Comparison of ENCODE assay signal across 10 mouse cellular contexts in the genomic region with DNA sequence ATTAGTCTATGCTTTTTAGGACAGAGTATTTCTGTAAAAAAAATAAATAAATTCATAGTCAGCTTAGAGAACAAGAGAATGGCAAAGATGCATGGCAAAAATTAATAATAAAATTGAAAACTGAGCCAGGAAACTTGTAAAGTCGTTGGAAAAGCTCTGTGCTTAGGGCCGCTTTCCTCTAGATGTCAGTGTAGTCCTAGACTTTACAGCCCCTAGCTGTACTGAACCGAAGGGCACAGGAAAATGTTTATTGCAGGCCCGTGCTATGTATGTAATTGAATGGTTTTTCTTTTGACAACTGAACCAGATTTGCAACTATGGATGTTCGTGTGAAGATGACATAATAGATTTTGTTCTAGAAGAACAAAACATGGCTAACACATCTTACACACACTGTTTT. TPM values are rescaled to one million over a fixed set of nuclear protein-coding genes. Genes with fewer than 3 reads are reported as not detected.
DNase-seq lines count a peak whose midpoint lies in the region; ATAC-seq and TF ChIP-seq lines count a peak whose summit lies in the region.
"Had no signal": no experiment of that assay in that cellular context is flagged by ENCODE, and none has a peak within 500 bp of the region (broad histone marks: within the 10 kb centered on the region; RNA-seq: fewer than 3 reads in every experiment).

No protein-coding gene starts in this region.

- peaks cover 6% of the 10 kb centered on the region; the same call in 1 of the 2 replicates for H3K4me1 ChIP-seq in forebrain, embryonic 12.5 days
- H3K4me1 ChIP-seq in limb, embryonic 14.5 days (ENCODE audit: control insufficient read depth, insufficient read depth, low read length) = no peaks in the 10 kb centered on the region

- TF ChIP-seq POLR2A in limb, embryonic 14.5 days (IDR thresholded peaks at IDR 0.05; ENCODE audit: borderline replicate concordance, extremely low read depth, insufficient read depth, insufficient read length) = no peak

- peak; percentile 15 to 38 for DNase-seq in left cerebral cortex, adult 18-20 months (ENCODE audit: low spot score in 2 of 2)
- DNase-seq in left cerebral cortex, adult 8-10 months (ENCODE audit: low spot score in 2 of 2) = no peak
- no peak for DNase-seq in Patski (ENCODE audit: low read depth, low spot score)
- peak; percentile 76 for DNase-seq in limb, embryonic 14.5 days (ENCODE audit: low spot score)
- no peak for DNase-seq in B cell, adult 2 months
- no peak for DNase-seq in layer of hippocampus, adult 9-10 months (ENCODE audit: low spot score)
- DNase-seq in gastrocnemius, postnatal 36 days = no peak

- peaks cover 8% of the 10 kb centered on the region for H3K27me3 ChIP-seq in Patski
- H3K27me3 ChIP-seq in forebrain, embryonic 12.5 days = no peaks in the 10 kb centered on the region
- H3K27me3 ChIP-seq in limb, embryonic 14.5 days (ENCODE audit: control insufficient read depth, insufficient read depth, low read length) = no peaks in the 10 kb centered on the region

- POLR2A ChIA-PET in Patski (lab: Charles Lee) = no interaction called here

- ATAC-seq in Patski = no peak
- peak; percentile 69; the same call in 1 of the 2 replicates for ATAC-seq in forebrain, embryonic 12.5 days (ENCODE audit: low FRiP score)
- ATAC-seq in limb, embryonic 14.5 days (ENCODE audit: low FRiP score, low read depth) = peak; percentile 78; the same call in 1 of the 2 replicates

- H3K36me3 ChIP-seq in forebrain, embryonic 12.5 days (replicated peaks) = no peaks in the 10 kb centered on the region
- no peaks in the 10 kb centered on the region for H3K36me3 ChIP-seq in limb, embryonic 14.5 days (ENCODE audit: control insufficient read depth, insufficient read depth, low read length)

- peak; percentile 73 for TF ChIP-seq CTCF in Patski (IDR thresholded peaks at IDR 0.05)

- no peak overlapping the region for H3K27ac ChIP-seq in forebrain, embryonic 12.5 days
- H3K27ac ChIP-seq in limb, embryonic 14.5 days (replicated peaks; ENCODE audit: low read depth, low read length) = no peak overlapping the region

- H3K9ac ChIP-seq in forebrain, embryonic 12.5 days = no peak overlapping the region
- H3K9ac ChIP-seq in limb, embryonic 14.5 days (ENCODE audit: low read depth, low read length, severe bottlenecking) = no peak overlapping the region

- H3K9me3 ChIP-seq in forebrain, embryonic 12.5 days = no peaks in the 10 kb centered on the region
- H3K9me3 ChIP-seq in limb, embryonic 14.5 days (ENCODE audit: control insufficient read depth, low read length) = no peaks in the 10 kb centered on the region

- CTCF ChIA-PET in Patski (lab: Charles Lee) = interaction anchor here (0.8 to 1.6 kb wide), 4 partner anchors 8 to 385 kb away, joined by 4 to 5 read pairs (median 4); no protein-coding TSS in a partner anchor

- no peak overlapping the region for H3K4me2 ChIP-seq in forebrain, embryonic 12.5 days
- no peak overlapping the region for H3K4me2 ChIP-seq in limb, embryonic 14.5 days (replicated peaks; ENCODE audit: low read depth, low read length, severe bottlenecking)

- in situ Hi-C loops in Patski (cut with MboI; ENCODE audit: low pct_unique_long_range_greater_than_20kb) = loop anchor here (5.0 to 25.0 kb wide), 2 partner anchors 381 to 621 kb away; no protein-coding TSS in a partner anchor

- WGBS in forebrain, embryonic 12.5 days = 29% methylated on average over 5 of the region's 5 CpGs
- 13% methylated on average over 5 of the region's 5 CpGs for WGBS in limb, embryonic 14.5 days

- intact Hi-C loops in gastrocnemius, postnatal 36 days (cut with DNase I) = no loop called here

- no peak overlapping the region for H3K4me3 ChIP-seq in forebrain, embryonic 12.5 days (replicated peaks)
- H3K4me3 ChIP-seq in limb, embryonic 14.5 days (replicated peaks; ENCODE audit: low read length) = no peak overlapping the region

RNA-seq across cellular contexts. Expression of a gene that starts 32.1 kb away (rescaled TPM):
- total RNA-seq in left cerebral cortex, adult 18-20 months (2021) = not detected
- under 1 TPM in 2 of 4 experiments, not detected in 2; 0.33 to 0.34 TPM for total RNA-seq in left cerebral cortex, adult 8-10 months (2022)
- polyA plus RNA-seq in Patski (2021) = 0.36 TPM
- polyA plus RNA-seq in forebrain, embryonic 12.5 days (2016; fragmentation: Nextera tagmentation; extraction: Ambion mirVana) = 0.14 and 0.93 TPM in 2 replicates
- polyA plus RNA-seq in limb, embryonic 14.5 days (2012; rRNA removed) = 0.06 and 0.14 TPM in 2 replicates
- not detected in 2 replicates for polyA plus RNA-seq in limb, embryonic 14.5 days (2014; fragmentation: Nextera tagmentation; extraction: Ambion mirVana)
- total RNA-seq in gastrocnemius, postnatal 36 days (2021) = not detected
- total RNA-seq: neutrophil, adult 5-6 weeks had no signal
- polyA plus RNA-seq: intestine, embryonic 14.5 days had no signal

RNA-seq across cellular contexts. Expression of a gene that starts 44.4 kb away (rescaled TPM):
- total RNA-seq in left cerebral cortex, adult 18-20 months (2021) = 10 to 100 TPM in 1 of 2 experiments, 1 to 10 TPM in 1; 9.8 to 10.4 TPM
- 1 to 10 TPM; 8.2 to 9.2 (median 8.4) TPM for total RNA-seq in left cerebral cortex, adult 8-10 months (2022)
- 15.0 TPM for polyA plus RNA-seq in Patski (2021)
- 3.1 and 3.2 TPM in 2 replicates for polyA plus RNA-seq in forebrain, embryonic 12.5 days (2016; fragmentation: Nextera tagmentation; extraction: Ambion mirVana)
- polyA plus RNA-seq in limb, embryonic 14.5 days (2012; rRNA removed) = 11.0 and 14.9 TPM in 2 replicates
- polyA plus RNA-seq in limb, embryonic 14.5 days (2014; fragmentation: Nextera tagmentation; extraction: Ambion mirVana) = 23.2 and 28.4 TPM in 2 replicates
- total RNA-seq in gastrocnemius, postnatal 36 days (2021) = 1 to 10 TPM; 1.1 to 1.3 TPM
- total RNA-seq: neutrophil, adult 5-6 weeks had no signal

Comparison
In these comparisons a context has a peak if more than half of its experiments do, and no peak if none do; other contexts are left out.
1. DNase-seq: peak in left cerebral cortex, adult 18-20 months (2 of 2) and limb, embryonic 14.5 days (single experiment); none in left cerebral cortex, adult 8-10 months (0 of 2), Patski (single experiment), B cell, adult 2 months (0 of 2), layer of hippocampus, adult 9-10 months (single experiment) and gastrocnemius, postnatal 36 days (0 of 2).